Mouse (Mus musculus) testis, adult 2 months (tissue): Measurements from ENCODE around the gene Elovl6.

ENCODE experiments used
- CTCF ChIP-seq: fragments of 200-500 bp; IDR thresholded peaks from 2 replicates; pipeline ENCODE4 v1.5.1; 2012; ENCODE audit warnings: low read depth, mild to moderate bottlenecking, inconsistent platforms, low read length, moderate library complexity; ENCODE audit not compliant: control insufficient read depth, insufficient read depth, insufficient replicate concordance
- POLR2A ChIP-seq: fragments of 200-500 bp; IDR thresholded peaks from 2 replicates; pipeline ENCODE4 v1.6.1; 2012; ENCODE audit warnings: low read depth, mild to moderate bottlenecking, inconsistent platforms, low read length, moderate library complexity; ENCODE audit not compliant: control insufficient read depth

DNA sequence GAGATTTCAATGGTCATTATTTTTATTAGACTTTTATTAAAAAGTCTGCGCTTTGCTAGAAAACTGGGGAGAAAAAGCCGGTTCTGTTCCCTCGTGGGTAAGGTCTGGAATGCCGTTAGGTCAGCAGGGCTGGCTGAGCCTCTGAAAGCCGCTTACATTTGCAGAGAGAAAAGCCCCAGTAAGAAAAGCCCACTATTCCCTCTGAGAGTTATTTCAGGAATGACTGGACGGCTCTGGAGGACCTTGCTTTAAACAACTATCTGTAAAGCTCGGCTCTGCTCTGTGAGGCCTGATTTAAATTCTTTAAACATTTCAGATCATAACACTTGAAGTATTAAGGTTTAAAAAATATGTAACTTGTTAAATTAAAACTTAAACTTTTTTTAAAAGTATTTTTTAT is 36.4 kb downstream of the Elovl6 start:
- no peak for TF ChIP-seq CTCF
- no peak for TF ChIP-seq POLR2A
